In the genomic region with DNA sequence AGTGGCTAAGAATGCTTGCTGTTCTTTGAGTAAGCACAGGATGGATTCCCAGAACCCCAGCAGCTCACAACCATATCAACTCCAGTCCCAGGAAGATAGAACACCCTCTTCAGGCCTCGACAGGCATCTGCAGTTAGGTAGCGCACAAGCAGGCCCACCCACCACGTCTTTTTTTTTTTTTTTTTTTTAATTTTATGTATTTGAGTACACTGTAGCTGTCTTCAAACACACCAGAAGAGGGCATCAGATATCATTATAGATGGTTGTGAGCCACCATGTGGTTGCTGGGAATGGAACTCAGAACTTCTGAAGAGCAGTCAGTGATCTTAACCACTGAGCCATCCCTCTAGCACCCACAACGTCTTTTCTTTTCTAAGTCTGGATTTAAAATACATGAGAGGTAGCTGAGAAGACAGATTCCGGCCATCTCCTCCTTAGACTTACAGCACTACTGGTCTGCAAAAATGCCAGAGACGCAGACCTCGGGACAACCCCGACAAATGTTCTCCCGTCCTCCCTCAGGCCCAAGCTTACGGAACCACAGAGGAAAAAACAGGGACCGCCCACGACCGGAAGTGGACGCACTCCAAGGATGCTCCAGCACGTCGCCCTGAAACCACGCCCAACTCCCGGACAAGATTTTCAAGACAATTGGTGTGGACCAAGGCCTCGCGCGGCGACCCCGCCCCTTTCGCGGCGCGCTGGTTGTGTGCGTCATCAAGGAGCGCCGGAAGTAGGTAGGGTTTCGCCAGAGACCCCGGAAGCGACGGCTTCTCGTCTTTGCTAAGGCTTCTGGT, we compare ENCODE assay signal across 8 mouse cellular contexts. TPM values are rescaled to one million over a fixed set of nuclear protein-coding genes. Genes with fewer than 3 reads are reported as not detected.
A peak's percentile ranks its signal among the peaks of the same experiment; 100 is the strongest.
DNase-seq lines count a peak whose midpoint lies in the region; ATAC-seq lines count a peak whose summit lies in the region.

Rtf2 (plus strand) TSS at position 714 of the 797 bp plus-strand sequence.

- peak within 1 kb of the TSS; percentile 64 for H3K4me2 ChIP-seq in hindbrain, embryonic 11.5 days (replicated peaks; ENCODE audit: low read depth, low read length)

- peaks cover 6% of the 10 kb centered on the region; the same call in 1 of the 2 replicates for H3K4me1 ChIP-seq in hindbrain, embryonic 11.5 days (replicated peaks; ENCODE audit: control insufficient read depth, insufficient read depth, low read length)

- ATAC-seq in hindbrain, embryonic 11.5 days (ENCODE audit: low FRiP score) = peak; percentile 98

- 2% methylated on average over 35 of the region's 35 CpGs for whole genome bisulfite sequencing in hindbrain, embryonic 11.5 days

- no peaks in the 10 kb centered on the region for H3K36me3 ChIP-seq in hindbrain, embryonic 11.5 days (ENCODE audit: control insufficient read depth, insufficient read depth, low read length)

- DNase-seq in Muller cell, postnatal 12 days (ENCODE audit: inconsistent ontology term) = peak; percentile 99
- peak; percentile 99 for DNase-seq in cerebellum, adult 9-11 months
- peak; percentile 98 to 100 for DNase-seq in frontal cortex, adult 2 months (ENCODE audit: extremely low spot score in 1 of 2, low spot score in 1 of 2)
- peak; percentile 100 for DNase-seq in hindbrain, embryonic 11.5 days (ENCODE audit: low spot score)
- peak; percentile 100 for DNase-seq in layer of hippocampus, postnatal 10 days (ENCODE audit: low spot score in 2 of 2)
- peak; percentile 100 for DNase-seq in lung, postnatal 10 days
- peak; percentile 99 for DNase-seq in ovary, postnatal 36 days (ENCODE audit: low spot score)
- DNase-seq in thymus, postnatal 25 days = peak; percentile 98

- peak within 1 kb of the TSS; percentile 68 for H3K9ac ChIP-seq in hindbrain, embryonic 11.5 days (ENCODE audit: low read depth, low read length)

- peak within 1 kb of the TSS; percentile 86 for H3K4me3 ChIP-seq in hindbrain, embryonic 11.5 days (ENCODE audit: low read depth, low read length)

- H3K9me3 ChIP-seq in hindbrain, embryonic 11.5 days (ENCODE audit: control insufficient read depth, low read length) = no peaks in the 10 kb centered on the region

- no peak within 1 kb of the TSS for H3K27ac ChIP-seq in hindbrain, embryonic 11.5 days (ENCODE audit: low read depth, low read length)

- H3K27me3 ChIP-seq in hindbrain, embryonic 11.5 days (ENCODE audit: control insufficient read depth, insufficient read depth, low read length) = no peaks in the 10 kb centered on the region

RNA-seq across cellular contexts. Expression of gene Rtf2, which starts in this region (rescaled TPM):
- 77.9 and 79.1 TPM in 2 replicates for polyA plus RNA-seq in frontal cortex, adult 2 months (2012; rRNA removed)
- polyA plus RNA-seq in hindbrain, embryonic 11.5 days (2014; fragmentation: Nextera tagmentation; extraction: Ambion mirVana) = 95.5 and 102 TPM in 2 replicates
- total RNA-seq in layer of hippocampus, postnatal 10 days (2021) = 10 to 100 TPM; 58.4 to 59.6 TPM
